Mouse (Mus musculus): Measurements from ENCODE around the gene Spag17. TPM values are rescaled to one million over a fixed set of nuclear protein-coding genes. Genes with fewer than 3 reads are reported as not detected.

Spag17 gene
- total and polyA plus RNA-seq, 3 experiments = 0.01 TPM; not detected in 2

DNA sequence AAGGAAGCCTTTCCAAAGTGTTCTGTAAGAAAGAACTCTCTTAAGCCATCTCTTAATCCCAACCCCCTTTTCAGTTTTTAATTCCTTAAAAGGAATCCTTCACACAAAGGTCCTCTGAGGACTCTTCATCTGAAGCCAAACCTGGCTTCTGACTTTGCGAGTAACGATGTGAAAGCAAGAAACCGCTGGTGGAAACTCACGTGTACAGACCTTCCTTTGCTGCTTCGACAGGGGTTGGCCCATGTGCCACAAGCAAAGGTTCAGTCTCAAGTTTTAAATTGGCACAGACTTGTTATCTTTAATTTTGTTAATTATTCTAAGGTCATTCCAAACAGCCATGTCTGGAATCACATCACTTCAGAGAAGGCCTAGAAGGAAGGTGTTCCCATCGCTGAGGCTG lies 79.1 kb downstream of the Spag17 start:
- DNase-seq = no peak

DNA sequence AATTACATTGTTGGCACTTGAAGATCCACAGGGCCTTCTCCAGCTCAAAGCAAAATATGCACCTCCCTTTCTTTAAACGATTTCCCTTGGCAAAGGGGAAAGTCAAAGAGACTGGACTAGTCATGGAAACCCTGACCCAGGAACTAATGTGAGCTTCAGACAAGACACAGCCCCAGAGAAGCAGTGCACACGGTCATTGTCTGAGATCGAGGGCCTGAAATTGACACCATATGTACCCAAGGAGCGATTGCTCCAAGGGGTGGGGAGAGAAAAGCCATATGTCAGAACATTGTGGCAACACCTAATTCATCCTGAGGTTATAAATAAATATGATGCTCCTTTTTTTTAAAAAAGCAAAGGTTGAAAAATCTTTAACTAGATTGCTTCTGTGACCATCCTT lies 80.7 kb downstream of the Spag17 start:
- no peak for DNase-seq

DNA sequence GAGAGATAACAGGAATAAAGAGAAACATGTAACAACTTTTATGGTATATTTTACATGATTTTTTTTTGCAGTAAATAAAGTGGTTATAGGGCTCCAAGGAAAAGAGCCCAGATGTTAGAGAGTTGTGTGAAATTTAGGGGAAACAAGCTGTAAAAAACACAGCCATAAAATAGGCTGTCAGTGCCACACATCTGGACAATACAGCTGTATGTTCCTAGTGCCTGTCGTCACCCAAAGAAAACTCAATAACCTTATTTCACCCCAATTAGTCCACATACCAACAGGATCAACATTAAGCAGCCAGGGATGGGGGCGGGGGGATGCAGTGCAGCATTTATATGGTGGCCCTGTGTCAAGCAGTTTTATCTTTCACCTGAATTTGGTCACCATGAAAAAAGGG lies 81.1 kb downstream of the Spag17 start:
- no peak for DNase-seq

DNA sequence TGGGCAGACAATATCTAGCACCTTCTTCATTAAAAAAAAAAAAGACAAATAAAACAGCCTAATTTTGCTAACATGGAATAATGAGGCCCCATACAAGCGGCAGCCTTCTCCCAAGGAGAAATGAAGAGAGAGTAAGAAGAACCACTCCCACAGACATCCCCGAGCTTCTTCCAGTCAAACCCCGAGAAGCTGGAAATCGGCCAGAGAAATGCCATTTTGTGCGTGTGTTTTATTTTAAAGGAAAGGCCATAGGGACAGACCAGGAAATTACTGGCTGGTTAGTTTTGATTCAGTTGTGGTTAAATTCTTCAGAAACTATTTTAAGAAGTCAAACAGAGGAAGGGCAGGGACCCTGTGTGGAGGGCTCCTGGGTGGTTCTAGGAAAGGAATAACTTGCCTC lies 85.6 kb downstream of the Spag17 start:
- DNase-seq = no peak

DNA sequence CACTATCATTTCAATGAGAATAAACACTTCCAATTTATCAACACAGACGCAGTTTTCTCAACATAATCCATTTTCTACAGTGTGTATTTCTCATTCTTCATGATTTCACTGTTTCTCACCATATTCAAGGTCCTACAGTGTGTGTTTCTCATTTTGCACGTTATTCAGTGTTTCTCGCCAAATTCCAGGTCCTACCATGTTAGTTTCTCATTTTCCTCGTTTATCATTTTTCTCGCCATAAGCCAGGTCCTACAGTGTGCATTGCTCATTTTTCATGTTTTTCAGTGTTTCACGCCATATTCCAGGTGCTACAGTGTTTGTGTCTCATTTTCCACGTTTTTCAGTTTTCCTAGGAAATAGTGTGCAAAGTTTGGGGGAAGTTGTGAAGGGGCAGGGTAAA lies 95.8 kb downstream of the Spag17 start:
- no peak for DNase-seq

DNA sequence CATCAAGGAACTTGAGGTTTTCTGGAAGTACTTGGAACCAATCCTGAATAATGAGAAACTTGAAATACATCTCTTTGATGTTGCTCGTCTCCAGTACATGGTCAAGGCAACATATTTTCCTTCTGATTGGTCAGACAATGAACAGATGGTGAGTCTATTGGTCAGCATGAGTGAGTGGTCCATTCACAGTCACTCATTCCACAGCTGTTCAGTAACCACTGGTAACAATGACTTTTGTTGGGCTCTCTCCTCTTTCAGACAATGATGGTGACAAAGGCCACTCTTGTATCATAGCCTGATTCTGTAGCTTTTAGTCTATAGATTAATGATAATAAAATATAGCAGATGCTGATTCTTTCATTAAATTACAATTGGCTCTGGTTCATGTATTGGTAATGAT lies 119.5 kb downstream of the Spag17 start:
- no peak for DNase-seq

DNA sequence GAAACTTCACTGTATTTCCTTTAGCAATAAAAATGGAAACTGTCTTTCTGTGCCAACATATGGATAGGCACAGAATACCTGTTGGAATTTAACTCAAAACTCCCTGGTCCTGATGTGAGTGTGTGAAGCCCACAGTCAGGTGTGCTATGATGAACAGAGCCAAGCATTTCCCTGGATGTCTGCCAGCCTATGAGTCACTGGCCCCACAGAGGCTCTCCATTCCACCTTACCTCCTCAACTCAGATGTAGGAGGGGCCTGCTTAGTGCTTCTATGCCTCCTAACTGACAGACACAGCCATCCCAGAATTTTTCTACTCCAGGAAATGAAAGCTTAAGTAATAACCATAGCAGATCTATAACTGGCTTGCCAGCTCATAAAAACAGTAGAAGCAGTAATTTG lies 124.6 kb downstream of the Spag17 start:
- no peak for DNase-seq

DNA sequence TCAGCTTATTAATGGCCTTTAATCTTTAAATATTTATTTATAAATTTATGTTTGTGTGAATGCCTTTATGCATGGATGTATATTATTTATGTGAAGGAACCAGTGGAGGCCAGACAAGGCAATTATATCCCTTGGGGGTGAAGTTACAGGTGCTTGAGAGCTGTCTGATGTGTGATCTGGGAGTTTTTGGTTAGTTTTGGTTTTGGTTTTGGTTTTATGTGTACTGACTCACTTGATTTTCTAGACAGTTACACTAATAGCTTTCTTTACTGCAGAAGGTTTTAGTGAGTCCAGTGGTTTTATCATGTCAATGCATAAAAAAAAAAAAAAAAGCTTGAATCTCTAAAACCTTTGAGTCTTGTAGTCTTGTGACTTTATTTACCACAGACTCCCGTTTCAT lies 128.9 kb downstream of the Spag17 start:
- no peak for DNase-seq

DNA sequence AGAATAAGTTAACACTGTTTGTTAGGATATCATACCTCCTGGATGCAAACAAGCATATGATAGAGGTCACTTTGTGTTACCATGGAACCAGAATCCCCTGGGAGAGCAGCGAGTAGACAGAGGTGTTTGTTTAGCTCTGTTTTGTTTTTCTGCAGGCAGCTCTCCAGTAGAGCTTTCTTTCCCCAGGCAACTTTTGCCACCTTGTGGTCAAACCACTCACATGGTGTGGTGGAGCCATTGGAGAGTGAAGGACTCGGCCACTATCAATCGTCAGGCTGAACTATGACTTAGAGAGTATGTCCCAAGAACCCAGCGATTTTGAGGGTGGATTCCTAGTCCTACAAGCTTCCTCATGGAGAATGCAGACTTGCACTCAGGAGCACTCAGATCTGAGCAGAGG lies 146.1 kb downstream of the Spag17 start:
- no peak for DNase-seq

DNA sequence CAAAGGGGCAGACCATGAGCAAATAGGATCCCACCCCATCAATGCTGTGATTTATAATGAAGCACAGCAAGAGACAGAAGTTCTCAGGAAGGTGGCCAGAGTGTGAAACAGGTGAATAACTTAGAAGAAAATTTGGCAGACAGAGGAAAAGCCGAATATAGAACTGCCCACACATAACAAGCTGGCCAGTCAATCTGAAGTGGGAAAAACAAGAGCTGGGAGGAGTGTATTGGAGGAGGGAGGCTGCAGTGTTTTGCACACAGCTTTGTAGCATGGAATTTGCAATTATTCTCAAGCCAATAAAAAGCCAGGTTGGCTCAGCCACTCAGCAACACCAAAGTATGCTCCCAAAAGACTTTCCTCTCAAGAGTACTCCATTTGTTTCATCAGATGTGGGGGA lies 147.8 kb downstream of the Spag17 start:
- no peak for DNase-seq

DNA sequence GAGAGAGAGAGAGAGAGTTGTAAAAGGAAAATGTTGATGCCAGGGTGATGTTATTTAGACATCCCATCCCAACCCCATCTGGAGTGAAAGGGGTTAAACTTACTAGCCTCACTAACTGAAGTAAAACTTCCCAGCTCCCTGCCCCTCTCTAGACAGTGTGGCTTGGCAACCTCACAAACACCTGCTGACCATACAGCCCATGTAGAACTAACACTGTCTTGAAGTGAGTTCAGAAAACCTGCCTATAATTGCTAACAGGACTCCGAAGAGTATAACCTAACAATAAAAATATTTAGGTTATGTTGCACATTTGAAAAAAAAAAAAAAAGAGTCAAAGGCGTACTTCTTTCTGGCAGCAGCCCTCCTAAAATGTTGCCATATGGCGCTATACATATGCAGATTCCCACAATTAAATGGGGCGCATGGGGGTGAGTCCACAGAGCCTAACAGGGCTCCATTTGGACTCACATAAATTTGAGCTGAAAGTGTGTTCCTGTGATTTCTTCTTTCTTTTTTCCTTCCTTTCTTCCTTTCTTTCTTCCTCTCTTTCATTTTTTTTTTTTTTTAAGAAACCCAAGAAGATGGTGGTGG lies 149.3 kb downstream of the Spag17 start:
- DNase-seq = no peak

DNA sequence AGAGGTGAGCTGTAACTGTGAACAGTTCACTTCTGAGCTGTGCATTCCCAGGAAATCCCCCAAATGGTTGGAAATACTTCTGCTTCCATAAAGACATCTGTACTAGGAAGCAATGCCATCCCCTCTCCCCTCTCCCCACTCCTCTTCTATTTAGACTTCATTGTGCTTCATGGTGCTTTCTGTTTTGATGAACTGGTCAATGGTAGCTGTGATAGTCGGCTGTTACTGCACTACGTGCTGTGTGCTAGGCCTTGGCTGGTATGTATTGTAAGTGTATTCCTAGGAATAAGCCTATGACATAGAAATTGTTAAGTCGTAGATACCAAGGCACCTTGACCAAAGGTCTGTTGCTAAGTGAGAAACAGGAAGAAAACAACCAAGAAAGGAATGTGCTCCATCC lies 149.9 kb downstream of the Spag17 start:
- DNase-seq = no peak

DNA sequence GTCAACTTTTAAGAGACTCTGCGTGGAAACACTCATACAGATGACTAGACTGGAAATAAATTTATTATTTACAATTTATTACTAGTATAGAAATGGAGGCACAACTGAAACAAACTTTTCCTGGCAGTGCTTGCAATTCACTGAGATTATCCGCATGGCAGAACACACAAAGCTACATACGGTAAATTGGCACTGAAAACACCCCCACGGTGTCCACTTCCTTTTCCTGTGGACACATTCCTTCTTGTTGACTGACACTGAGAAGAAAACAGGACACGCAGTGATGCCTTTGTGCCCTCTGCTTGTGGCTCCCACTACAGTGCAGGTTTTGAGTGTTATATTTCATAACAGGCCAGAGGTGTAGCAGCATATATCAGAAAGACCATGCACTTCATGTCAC lies 151.6 kb downstream of the Spag17 start:
- no peak for DNase-seq

DNA sequence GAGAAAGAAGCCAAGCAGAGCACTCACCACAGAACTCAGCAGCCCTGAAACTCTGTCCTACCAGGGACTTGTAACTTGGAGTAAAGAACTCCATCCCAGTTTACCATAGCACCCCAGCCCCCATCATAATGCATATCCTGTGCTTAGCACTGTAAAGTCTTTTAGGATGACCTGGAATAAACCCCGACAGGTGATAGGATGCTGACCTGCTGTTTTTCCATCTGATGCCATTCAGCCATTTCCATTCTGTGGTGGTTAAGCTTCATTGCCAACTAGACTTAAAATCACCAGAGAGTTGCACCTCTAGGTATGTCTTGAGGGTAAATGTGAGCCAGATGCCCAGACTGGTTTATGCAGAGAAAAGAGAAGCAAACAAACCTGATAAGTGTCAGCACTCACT lies 189.2 kb downstream of the Spag17 start:
- DNase-seq = no peak

DNA sequence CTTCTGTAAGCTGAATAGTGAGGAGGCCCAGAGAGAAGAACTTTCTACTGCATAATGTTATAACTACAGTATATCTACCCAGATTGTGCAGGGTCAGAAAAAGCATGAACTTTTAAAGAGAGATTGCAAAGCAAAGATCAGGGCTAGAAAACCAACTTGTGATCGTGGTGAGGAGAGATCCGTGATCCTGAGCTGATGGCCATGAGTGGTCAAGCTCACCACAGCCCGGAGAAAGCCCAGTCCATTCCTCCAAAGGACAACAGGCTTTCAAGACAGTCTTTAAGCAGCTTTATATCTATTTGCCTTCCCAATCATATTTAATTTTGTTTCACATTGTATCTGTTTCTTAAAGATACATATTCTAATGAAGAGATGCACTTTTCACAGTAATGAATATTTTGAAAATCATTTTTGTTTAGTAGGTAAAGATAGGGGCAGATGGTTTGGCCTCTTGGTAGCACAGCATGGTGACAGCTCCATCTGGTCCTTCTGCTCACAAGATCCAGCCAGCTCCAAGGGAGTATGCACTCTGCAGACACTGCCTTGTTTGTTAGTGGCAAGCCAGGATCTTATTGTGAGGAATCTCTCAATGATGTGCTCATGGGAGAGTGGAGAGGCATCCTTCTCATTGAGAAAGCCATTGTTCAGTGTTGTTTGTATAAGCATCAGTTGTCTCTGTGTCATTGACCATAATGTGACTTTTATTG lies 217.3 kb downstream of the Spag17 start:
- no peak for DNase-seq

DNA sequence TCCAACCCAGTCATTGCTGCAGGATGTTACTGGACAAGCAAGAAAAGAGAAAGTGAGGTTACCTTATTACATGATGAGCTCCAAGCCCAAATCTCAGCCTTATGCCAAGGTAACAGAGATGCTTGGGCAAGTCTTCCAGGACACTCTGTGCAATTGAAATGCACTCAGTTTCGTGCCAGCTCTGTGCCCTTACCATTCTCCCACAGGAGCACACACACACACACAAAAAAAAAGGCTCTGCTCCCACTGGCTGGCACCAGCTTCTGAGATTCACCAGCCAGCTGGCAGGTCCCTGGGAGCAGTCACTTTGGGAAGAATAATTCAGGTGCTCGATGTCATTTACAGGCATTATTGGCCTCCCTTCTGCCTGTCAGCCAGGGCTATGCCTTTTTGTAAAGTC lies 221.5 kb downstream of the Spag17 start:
- no peak for DNase-seq

DNA sequence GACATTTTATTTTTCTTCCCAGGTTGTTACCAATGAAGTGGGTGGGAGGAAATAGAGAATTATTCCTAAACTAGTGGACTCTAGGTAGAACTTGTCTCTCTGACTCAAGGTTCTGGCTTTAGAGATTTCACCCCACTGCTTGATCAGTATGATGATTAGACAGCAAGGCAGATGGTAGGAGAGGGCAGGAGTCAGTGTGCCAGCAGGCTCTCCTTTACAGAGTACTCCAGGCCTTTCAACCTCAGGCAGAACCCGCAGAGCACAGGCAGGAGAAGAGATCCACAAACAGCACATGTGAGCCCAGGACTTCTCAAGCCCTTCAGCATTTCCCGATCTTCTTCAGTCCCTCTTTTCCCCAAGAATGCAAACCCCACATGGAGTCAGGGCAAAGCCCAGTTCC lies 233.5 kb downstream of the Spag17 start:
- DNase-seq = no peak

DNA sequence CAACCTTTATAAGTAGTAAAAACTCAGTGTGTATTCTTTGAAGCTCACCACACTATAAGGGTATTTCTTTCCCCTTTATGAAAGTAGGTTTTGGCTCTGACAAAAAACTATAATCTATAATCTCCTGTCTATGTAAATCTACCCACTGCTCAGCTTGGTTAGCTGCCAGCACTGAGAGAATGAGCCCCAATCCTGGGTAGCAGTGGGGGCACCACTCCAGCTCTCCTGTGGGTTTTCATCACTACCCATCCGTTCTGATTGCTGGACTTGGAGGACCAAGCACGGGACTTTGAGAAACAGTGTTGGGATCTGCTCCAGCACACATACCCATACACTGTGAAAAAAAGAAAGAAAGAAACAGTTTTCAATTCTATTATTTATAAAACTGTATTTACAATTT lies 236.8 kb downstream of the Spag17 start:
- DNase-seq = no peak

DNA sequence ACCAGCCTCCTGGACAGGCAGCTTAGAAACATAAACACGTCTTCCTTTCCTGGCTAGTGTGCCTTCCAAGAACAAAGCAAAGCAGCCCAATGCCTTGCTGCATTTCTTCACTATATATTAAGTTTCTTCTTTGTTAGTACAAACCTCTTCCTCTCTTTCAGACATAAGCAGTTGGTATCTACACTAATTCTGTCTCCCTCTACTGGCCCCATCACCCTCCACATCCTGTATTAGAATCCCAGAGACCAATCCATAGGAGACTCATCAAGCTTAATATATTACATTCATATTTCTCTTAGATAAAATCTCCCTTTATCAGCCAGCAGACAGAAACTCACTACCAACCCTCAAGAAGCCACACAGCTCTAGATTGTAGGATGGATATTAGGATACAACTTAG lies 237.2 kb downstream of the Spag17 start:
- DNase-seq = no peak

DNA sequence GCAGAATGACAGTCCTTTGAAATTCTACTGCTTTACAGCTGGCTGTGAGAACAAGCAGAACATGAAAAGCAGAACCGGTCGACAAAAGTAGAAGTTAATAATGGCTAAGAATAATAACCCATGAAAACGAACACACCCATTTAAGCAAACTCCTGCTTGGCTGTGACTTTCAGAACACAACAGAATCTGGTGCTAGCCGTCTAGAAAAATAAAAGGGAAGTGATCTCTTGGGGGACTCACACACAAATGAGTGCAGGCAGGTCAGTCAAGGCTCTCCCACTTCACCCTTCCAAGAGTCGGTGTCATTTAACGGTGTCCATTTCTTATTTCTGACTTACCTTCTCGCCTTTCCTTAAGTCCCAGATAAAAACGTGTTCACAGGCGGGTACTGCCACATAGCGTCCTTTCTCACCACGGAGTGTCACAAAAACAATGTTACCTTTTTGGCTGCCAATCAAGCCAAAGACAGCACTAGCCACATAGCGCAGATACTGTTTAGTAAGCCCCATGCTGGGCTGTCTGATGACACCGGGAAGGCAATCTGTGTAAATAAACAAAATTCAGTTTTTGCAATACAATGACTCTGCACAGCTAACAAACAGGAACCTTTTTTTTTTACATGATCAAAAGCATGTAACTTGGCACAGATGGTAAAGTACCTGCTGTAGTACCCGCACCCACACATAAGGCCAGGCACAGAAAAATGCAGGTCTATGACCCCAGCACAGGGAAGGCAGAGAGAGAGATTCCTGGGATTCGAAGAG lies 275.7 kb downstream of the Spag17 start:
- no peak for DNase-seq

DNA sequence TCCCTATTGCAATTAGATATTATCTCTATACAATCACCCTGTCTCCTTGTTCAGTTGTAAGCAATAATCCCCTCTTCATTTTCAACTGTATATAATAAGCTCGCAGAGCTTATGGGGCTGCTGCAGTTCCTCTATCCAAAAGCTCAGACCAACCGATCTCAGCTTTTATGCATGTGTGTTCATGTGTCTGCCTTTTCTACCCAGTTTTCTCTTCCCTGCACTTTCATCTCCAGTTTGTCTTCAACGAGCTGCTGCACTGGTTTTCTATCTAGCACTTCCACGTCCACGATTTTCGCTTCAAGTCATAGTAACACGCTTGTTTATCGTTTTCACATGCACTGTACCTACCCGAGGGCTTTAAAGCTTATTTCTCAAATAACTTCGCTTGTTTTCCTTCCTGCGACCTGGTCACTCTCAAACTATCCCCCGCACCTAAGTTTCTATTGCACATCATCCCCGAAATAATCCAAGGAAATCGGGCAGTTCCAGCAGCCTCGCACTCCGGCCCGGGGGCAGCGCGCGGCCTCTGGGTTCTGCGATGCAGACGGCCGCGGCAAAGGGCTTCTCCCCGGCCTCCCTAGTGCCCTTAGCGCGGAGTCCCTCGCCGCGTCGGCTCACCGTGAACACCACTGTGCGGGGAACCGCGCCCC lies 276.6 kb downstream of the Spag17 start:
- DNase-seq = no peak

DNA sequence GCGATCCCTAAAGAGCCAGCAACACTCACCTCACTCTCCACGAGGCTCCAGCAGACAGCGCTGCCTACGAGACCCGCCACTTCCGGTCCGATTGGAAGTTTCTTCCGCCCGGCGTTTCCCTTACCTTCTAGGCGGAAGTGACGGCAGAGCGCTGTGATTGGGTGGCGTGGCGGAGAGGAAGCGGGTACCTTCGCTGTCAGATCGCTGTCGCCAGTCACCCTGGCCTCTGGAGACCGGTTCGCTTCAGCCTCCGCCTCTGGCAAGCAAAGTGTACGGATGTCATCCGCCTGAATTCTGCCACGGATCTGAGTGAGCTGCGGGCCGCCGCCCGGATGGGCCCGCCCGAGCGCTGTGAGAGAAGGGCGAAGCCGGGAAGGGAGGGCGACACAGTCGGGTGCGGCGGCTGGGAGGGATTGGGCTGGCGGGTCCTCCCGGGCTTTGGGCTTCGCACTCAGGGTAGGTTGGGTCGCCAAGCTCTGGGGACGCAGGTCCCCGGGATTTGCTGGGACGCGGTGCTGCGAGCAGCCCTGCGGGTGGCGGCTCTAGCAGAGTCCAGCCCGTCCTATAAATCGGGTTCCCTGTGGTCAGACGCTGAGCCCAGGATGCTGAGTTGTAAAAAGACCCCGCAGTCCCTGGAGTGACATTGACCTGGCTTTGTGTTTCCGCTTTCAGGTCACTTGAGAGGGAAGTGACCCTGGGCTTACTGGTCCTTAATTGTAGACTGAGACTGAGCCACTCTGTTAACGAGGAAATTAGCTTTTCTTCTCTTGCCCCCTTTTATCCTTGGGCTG lies 277.3 kb downstream of the Spag17 start, which contains the start of the genes Gdap2 and Wdr3:
Gene Gdap2 (plus strand): TSS at position 67 of the 791 bp plus-strand sequence.
Gene Wdr3 (minus strand): TSS at position 93 of the 791 bp plus-strand sequence.
- DNase-seq = peak; percentile 96
